Mouse (Mus musculus): ENCODE measurements around the gene Tasp1. TPM values are rescaled to one million over a fixed set of nuclear protein-coding genes. Genes with fewer than 3 reads are reported as not detected.

The Tasp1 gene
- polyA plus RNA-seq, 1 experiment from 2014 or later, result 18.4 TPM

GRCm38 (mm10) chr2:139841359-139841758, 225.2 kb downstream of the Tasp1 start:
- DNase-seq (ENCODE audit: low read depth, low spot score) (peak; percentile 25), ATAC-seq (peak; percentile 21)
- POLR2A ChIA-PET, result no interaction called here
- no peaks in the 10 kb centered on the region for H3K27me3 ChIP-seq
- CTCF ChIA-PET, result interaction anchor here (0.9 to 1.5 kb wide), 2 partner anchors 9 to 44 kb away, joined by 3 read pairs; no protein-coding TSS in a partner anchor
- TF ChIP-seq CTCF (IDR thresholded peaks at IDR 0.05), result no peak
- in situ Hi-C loops (cut with MboI; ENCODE audit: low pct_unique_long_range_greater_than_20kb), result no loop called here

DNA sequence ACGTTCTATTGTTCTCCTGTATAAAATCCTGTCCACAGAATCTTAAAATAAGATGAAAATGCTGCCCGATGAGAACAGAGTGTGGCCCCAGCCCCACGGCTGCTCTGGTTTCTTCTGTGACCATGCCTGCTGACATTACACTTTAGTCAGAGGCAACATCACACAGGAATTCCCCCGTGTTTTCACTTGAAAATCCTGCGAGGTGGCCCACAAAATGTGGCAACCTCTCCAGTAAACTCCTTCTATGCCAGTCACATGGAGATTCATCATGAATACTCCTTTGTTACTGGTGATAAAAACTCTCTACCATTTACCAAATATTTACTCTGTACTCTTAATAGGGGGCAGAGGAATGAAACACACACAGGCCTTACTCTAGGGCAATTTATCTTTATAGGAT, 225.7 kb downstream of the Tasp1 start:
- in situ Hi-C loops (cut with MboI; ENCODE audit: low pct_unique_long_range_greater_than_20kb), result no loop called here
- ChIA-PET POLR2A (no interaction called here), CTCF (interaction anchor here (0.9 to 1.5 kb wide), 2 partner anchors 9 to 44 kb away, joined by 3 read pairs; no protein-coding TSS in a partner anchor)
- ATAC-seq, result no peak
- no peak for DNase-seq (ENCODE audit: low read depth, low spot score)
- H3K27me3 ChIP-seq, result no peaks in the 10 kb centered on the region
- TF ChIP-seq CTCF (IDR thresholded peaks at IDR 0.05), result no peak

GRCm38 (mm10) chr2:139821589-139822378, 244.8 kb downstream of the Tasp1 start:
- in situ Hi-C loops (cut with MboI; ENCODE audit: low pct_unique_long_range_greater_than_20kb), result no loop called here
- H3K27me3 ChIP-seq, result no peaks in the 10 kb centered on the region
- no peak for TF ChIP-seq CTCF (IDR thresholded peaks at IDR 0.05)
- ATAC-seq (no peak), DNase-seq (ENCODE audit: low read depth, low spot score) (no peak)
- POLR2A ChIA-PET, result no interaction called here
- CTCF ChIA-PET, result interaction anchor here (1.1 kb wide), 1 partner anchor 10 kb away, joined by 3 read pairs; no protein-coding TSS in a partner anchor

DNA sequence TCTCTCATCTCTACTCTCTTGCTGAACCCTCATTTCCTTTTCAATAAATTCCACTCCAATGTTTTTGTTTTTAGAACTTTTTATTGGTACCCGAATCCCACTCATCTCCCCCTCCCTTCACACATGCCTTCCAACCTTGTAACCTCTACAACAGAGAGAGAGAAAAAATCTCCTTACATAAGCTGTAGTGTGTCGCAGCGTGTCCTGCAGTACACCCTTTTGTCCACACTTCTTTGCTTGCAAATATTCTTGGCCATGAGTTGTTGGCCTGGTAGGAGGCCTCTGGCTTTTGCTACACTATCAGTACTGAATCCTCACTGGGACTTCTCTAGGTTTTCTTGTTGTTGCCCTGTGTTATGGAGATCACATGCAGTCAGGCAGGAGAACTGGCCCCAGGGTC, 249.3 kb downstream of the Tasp1 start:
- ChIA-PET CTCF (interaction anchor here (1.1 kb wide), 1 partner anchor 44 kb away, joined by 3 read pairs; no protein-coding TSS in a partner anchor), POLR2A (no interaction called here)
- H3K27me3 ChIP-seq, result no peaks in the 10 kb centered on the region
- DNase-seq (ENCODE audit: low read depth, low spot score), result no peak
- no peak for ATAC-seq
- in situ Hi-C loops (cut with MboI; ENCODE audit: low pct_unique_long_range_greater_than_20kb), result no loop called here
- TF ChIP-seq CTCF (IDR thresholded peaks at IDR 0.05), result no peak

GRCm38 (mm10) chr2:139807887-139808286, 258.7 kb downstream of the Tasp1 start:
- ATAC-seq (no peak), DNase-seq (ENCODE audit: low read depth, low spot score) (no peak)
- in situ Hi-C loops (cut with MboI; ENCODE audit: low pct_unique_long_range_greater_than_20kb), result no loop called here
- peaks cover 3% of the 10 kb centered on the region for H3K27me3 ChIP-seq
- no peak for TF ChIP-seq CTCF (IDR thresholded peaks at IDR 0.05)
- CTCF ChIA-PET, result no interaction called here
- POLR2A ChIA-PET, result interaction anchor here (0.6 kb wide), 1 partner anchor 81 kb away, joined by 7 read pairs; no protein-coding TSS in a partner anchor

GRCm38 (mm10) chr2:139804041-139804440, 262.6 kb downstream of the Tasp1 start:
- peaks cover 3% of the 10 kb centered on the region for H3K27me3 ChIP-seq
- ChIA-PET CTCF (no interaction called here), POLR2A (no interaction called here)
- in situ Hi-C loops (cut with MboI; ENCODE audit: low pct_unique_long_range_greater_than_20kb), result no loop called here
- no peak for ATAC-seq
- no peak for DNase-seq (ENCODE audit: low read depth, low spot score)
- no peak for TF ChIP-seq CTCF (IDR thresholded peaks at IDR 0.05)

GRCm38 (mm10) chr2:139792345-139793120, 274.1 kb downstream of the Tasp1 start:
- DNase-seq (ENCODE audit: low read depth, low spot score) (no peak), ATAC-seq (no peak)
- no peaks in the 10 kb centered on the region for H3K27me3 ChIP-seq
- no peak for TF ChIP-seq CTCF (IDR thresholded peaks at IDR 0.05)
- in situ Hi-C loops (cut with MboI; ENCODE audit: low pct_unique_long_range_greater_than_20kb), result no loop called here
- ChIA-PET CTCF (no interaction called here), POLR2A (no interaction called here)

DNA sequence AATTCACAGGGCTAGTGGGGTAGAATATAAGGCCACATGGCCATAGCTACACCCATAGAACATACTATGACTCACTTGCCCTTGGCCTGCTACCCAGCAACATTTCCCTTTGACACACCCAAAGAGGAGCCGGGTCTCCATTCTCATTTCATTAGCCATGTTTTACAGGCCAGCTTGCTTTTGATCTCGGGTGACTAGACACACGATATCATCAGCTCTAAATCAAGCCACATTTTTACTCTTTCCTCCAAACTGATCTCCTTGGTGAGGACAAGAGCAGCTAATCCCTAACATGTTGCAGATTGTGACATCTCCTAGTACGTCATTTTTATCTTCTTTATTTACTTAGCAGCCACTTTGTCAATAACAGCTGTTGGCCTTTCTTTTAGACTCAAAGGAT, 277.9 kb downstream of the Tasp1 start:
- TF ChIP-seq CTCF (IDR thresholded peaks at IDR 0.05), result no peak
- H3K27me3 ChIP-seq, result no peaks in the 10 kb centered on the region
- DNase-seq (ENCODE audit: low read depth, low spot score), result no peak
- no peak for ATAC-seq
- POLR2A ChIA-PET, result no interaction called here
- in situ Hi-C loops (cut with MboI; ENCODE audit: low pct_unique_long_range_greater_than_20kb), result loop anchor here (10.0 kb wide), 1 partner anchor 366 kb away; the partner anchor contains the start of gene Gm17374
- CTCF ChIA-PET, result no interaction called here

DNA sequence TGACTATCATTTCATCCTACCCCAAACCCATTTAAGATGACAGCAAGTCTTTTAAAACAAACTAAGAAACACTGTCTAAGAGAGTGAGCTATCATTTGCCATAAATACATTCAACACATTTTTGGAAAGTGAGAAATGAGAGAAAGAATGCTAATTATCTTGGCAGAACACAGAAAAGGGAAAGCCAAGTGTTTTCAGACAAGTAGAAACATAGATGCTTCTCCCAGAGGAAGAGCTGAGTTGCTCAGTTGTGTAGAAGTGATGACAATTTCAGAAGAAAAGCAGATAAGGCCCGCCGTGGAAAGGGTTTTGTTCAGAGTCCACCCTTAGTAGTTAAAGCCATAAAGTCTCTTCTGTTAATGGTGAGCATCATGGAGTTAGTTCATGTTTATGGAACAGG, 281.7 kb downstream of the Tasp1 start:
- POLR2A ChIA-PET, result no interaction called here
- no peak for DNase-seq (ENCODE audit: low read depth, low spot score)
- CTCF ChIA-PET, result interaction anchor here (1.4 to 2.1 kb wide), 3 partner anchors 10 to 21 kb away, joined by 3 to 4 read pairs (median 4); no protein-coding TSS in a partner anchor
- in situ Hi-C loops (cut with MboI; ENCODE audit: low pct_unique_long_range_greater_than_20kb), result loop anchor here (5.0 to 10.0 kb wide), 2 partner anchors 182 to 370 kb away; partner anchors contain the start of gene Gm17374
- H3K27me3 ChIP-seq, result peaks cover 4% of the 10 kb centered on the region
- no peak for ATAC-seq
- no peak for TF ChIP-seq CTCF (IDR thresholded peaks at IDR 0.05)

DNA sequence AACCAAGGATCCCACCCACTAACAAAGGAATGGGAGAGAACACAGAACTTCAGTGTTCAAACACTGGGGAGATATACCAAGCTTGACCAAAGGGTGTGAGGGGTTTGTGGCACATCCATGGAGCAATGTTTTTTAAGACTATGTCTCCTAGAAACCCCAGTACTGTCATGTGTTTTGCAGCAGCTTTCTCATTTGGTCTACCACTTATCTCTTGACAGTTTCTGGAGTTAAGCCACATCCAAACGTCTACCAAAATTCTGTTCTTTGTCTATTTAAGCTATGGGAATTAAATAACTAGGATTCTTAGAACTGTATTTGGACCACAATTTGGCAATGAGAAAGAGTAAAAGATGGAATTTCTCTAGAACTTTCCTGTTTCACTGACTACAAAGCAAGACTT, 282.1 kb downstream of the Tasp1 start:
- CTCF ChIA-PET, result interaction anchor here (1.4 to 2.1 kb wide), 3 partner anchors 9 to 21 kb away, joined by 3 to 4 read pairs (median 4); no protein-coding TSS in a partner anchor
- in situ Hi-C loops (cut with MboI; ENCODE audit: low pct_unique_long_range_greater_than_20kb), result loop anchor here (5.0 to 10.0 kb wide), 2 partner anchors 183 to 370 kb away; partner anchors contain the start of gene Gm17374
- ATAC-seq, result no peak
- no peak for DNase-seq (ENCODE audit: low read depth, low spot score)
- no peak for TF ChIP-seq CTCF (IDR thresholded peaks at IDR 0.05)
- POLR2A ChIA-PET, result no interaction called here
- H3K27me3 ChIP-seq, result peaks cover 4% of the 10 kb centered on the region

Other genes with a start within 250 kb of the Tasp1 start
- not detected for gene Gm17374, start 85.2 kb upstream of the Tasp1 start, polyA plus RNA-seq (2021)
- 26.1 TPM for gene Esf1, start 103.8 kb upstream of the Tasp1 start, polyA plus RNA-seq (2021)
- 49.2 TPM for gene Ndufaf5, start 103.8 kb upstream of the Tasp1 start, polyA plus RNA-seq (2021)